Comparison of ENCODE assay signal across 26 mouse cellular contexts in the genomic region with DNA sequence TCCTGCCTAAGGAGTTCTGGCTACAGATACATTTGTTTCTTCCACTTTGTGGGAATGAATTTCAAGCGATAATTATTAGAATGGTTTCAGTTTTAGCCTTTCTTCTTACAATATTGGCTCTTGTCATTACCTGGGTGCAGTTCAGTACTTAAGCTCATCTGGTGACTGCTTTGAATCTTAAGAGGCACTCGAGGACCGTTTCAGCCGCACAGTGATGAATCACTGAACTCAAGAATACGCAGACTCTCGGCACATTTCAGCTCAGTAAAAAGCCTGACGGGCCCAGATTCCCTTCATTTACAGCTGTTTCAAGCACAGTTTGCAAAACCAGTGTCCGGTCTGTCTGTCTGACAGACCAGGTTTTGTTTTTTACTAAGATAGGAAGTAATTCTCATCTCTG. TPM values are rescaled to one million over a fixed set of nuclear protein-coding genes. Genes with fewer than 3 reads are reported as not detected.
DNase-seq lines count a peak whose midpoint lies in the region; ATAC-seq and TF ChIP-seq lines count a peak whose summit lies in the region.
"Had no signal": no experiment of that assay in that cellular context is flagged by ENCODE, and none has a peak within 500 bp of the region (broad histone marks: within the 10 kb centered on the region; RNA-seq: fewer than 3 reads in every experiment).

No protein-coding gene starts in this region.

- no peak overlapping the region for H3K27ac ChIP-seq in hindbrain, postnatal 0 days
- H3K27ac ChIP-seq in hindbrain, embryonic 10.5 days: no peak overlapping the region
- no peak overlapping the region for H3K27ac ChIP-seq in CH12.LX (ENCODE audit: insufficient read depth, low read depth)
- H3K27ac ChIP-seq in lung, embryonic 15.5 days: peak overlapping the region; percentile 63
- H3K27ac ChIP-seq: heart, embryonic 10.5 days; heart, embryonic 15.5 days; hindbrain, embryonic 13.5 days; limb, embryonic 13.5 days; midbrain, embryonic 15.5 days; neural tube, embryonic 15.5 days had no signal

- TF ChIP-seq POLR2A in CH12.LX (IDR thresholded peaks at IDR 0.05; ENCODE audit: low read depth, low read length): no peak

- TF ChIP-seq EP300 in CH12.LX (IDR thresholded peaks at IDR 0.05; ENCODE audit: low read length): no peak

- H3K9me3 ChIP-seq in hindbrain, postnatal 0 days (ENCODE audit: low read length): no peaks in the 10 kb centered on the region
- no peaks in the 10 kb centered on the region for H3K9me3 ChIP-seq in hindbrain, embryonic 10.5 days
- no peaks in the 10 kb centered on the region for H3K9me3 ChIP-seq in CH12.LX (replicated peaks; ENCODE audit: low read length)
- no peaks in the 10 kb centered on the region for H3K9me3 ChIP-seq in lung, embryonic 15.5 days
- H3K9me3 ChIP-seq: heart, embryonic 10.5 days; heart, embryonic 15.5 days; hindbrain, embryonic 13.5 days; limb, embryonic 13.5 days; midbrain, embryonic 15.5 days; neural tube, embryonic 15.5 days had no signal

- dilution Hi-C loops in CH12.LX (cut with MboI; ENCODE audit: extremely low pct_ligation_motif_present, extremely low pct_unique_long_range_greater_than_20kb, low sequenced_read_pairs): no loop called here

- TF ChIP-seq CTCF in hindbrain, postnatal 0 days (IDR thresholded peaks at IDR 0.05; ENCODE audit: low read depth): no peak
- TF ChIP-seq CTCF in CH12.LX (conservative IDR thresholded peaks at IDR 0.05 in 1 of 2, IDR thresholded peaks at IDR 0.05 in 1 of 2; ENCODE audit: low read depth in 2 of 2, low read length in 2 of 2): no peak

- in situ Hi-C loops in CH12.LX (cut with MboI; ENCODE audit: low pct_ligation_motif_present, low pct_unique_long_range_greater_than_20kb, low sequenced_read_pairs): no loop called here

- no peaks in the 10 kb centered on the region for H3K36me3 ChIP-seq in hindbrain, postnatal 0 days (ENCODE audit: insufficient read depth, low read length)
- H3K36me3 ChIP-seq in hindbrain, embryonic 10.5 days: no peaks in the 10 kb centered on the region
- H3K36me3 ChIP-seq in CH12.LX (replicated peaks in 1 of 2; ENCODE audit: control insufficient read depth in 1 of 2, insufficient read depth in 1 of 2, low read length in 1 of 2): no peaks in the 10 kb centered on the region
- no peaks in the 10 kb centered on the region for H3K36me3 ChIP-seq in lung, embryonic 15.5 days
- H3K36me3 ChIP-seq: heart, embryonic 10.5 days; heart, embryonic 15.5 days; hindbrain, embryonic 13.5 days; limb, embryonic 13.5 days; midbrain, embryonic 15.5 days; neural tube, embryonic 15.5 days had no signal

- no peak overlapping the region for H3K4me2 ChIP-seq in hindbrain, postnatal 0 days (ENCODE audit: low read depth, low read length)
- peak overlapping the region; percentile 5; the same call in 1 of the 2 replicates for H3K4me2 ChIP-seq in CH12.LX (ENCODE audit: insufficient read depth, low read depth, poor library complexity, severe bottlenecking)
- H3K4me2 ChIP-seq in lung, embryonic 15.5 days: peak overlapping the region; percentile 39
- H3K4me2 ChIP-seq: heart, embryonic 15.5 days; hindbrain, embryonic 13.5 days; limb, embryonic 13.5 days; liver, embryonic 11.5 days; midbrain, embryonic 15.5 days; neural tube, embryonic 15.5 days had no signal

- no peaks in the 10 kb centered on the region for H3K27me3 ChIP-seq in hindbrain, postnatal 0 days (ENCODE audit: insufficient read depth, low read length)
- peaks cover 4% of the 10 kb centered on the region; the same call in 1 of the 2 replicates for H3K27me3 ChIP-seq in hindbrain, embryonic 10.5 days (ENCODE audit: insufficient read depth, poor library complexity, severe bottlenecking)
- H3K27me3 ChIP-seq in CH12.LX (replicated peaks): peaks cover 93% of the 10 kb centered on the region
- H3K27me3 ChIP-seq in lung, embryonic 15.5 days: no peaks in the 10 kb centered on the region; the same call in 1 of the 2 replicates
- H3K27me3 ChIP-seq: heart, embryonic 15.5 days; hindbrain, embryonic 13.5 days; limb, embryonic 13.5 days; midbrain, embryonic 15.5 days; neural tube, embryonic 15.5 days had no signal

- H3K9ac ChIP-seq in hindbrain, postnatal 0 days (replicated peaks; ENCODE audit: low read length): no peak overlapping the region
- H3K9ac ChIP-seq in CH12.LX (ENCODE audit: insufficient read depth, low read depth): no peak overlapping the region
- no peak overlapping the region; the same call in 1 of the 2 replicates for H3K9ac ChIP-seq in lung, embryonic 15.5 days
- H3K9ac ChIP-seq: heart, embryonic 15.5 days; hindbrain, embryonic 13.5 days; limb, embryonic 13.5 days; midbrain, embryonic 15.5 days; neural tube, embryonic 15.5 days had no signal

- DNase-seq in hindbrain, postnatal 0 days (ENCODE audit: low spot score): peak; percentile 20
- DNase-seq in hindbrain, embryonic 10.5 days (ENCODE audit: low spot score): no peak
- no peak for DNase-seq in CH12.LX (ENCODE audit: extremely low read depth)
- DNase-seq in lung, postnatal 36 days: peak; percentile 71
- DNase-seq in embryo, embryonic 10.5 days (ENCODE audit: low spot score): no peak
- no peak for DNase-seq in right cerebral cortex, adult 18-20 months
- DNase-seq: adrenal gland, postnatal 14 days; cerebellum, adult 18-20 months; cerebellum, postnatal 10 days; gastrocnemius, postnatal 25 days; heart, adult 11 months; heart, postnatal 36 days; kidney, adult 11 months; kidney, postnatal 36 days; spleen, adult 18-20 months; thymus, adult 18-20 months; thymus, postnatal 36 days had no signal

- 67% methylated on average over 8 of the region's 8 CpGs for WGBS in hindbrain, postnatal 0 days
- WGBS in hindbrain, embryonic 10.5 days: 85% methylated on average over 8 of the region's 8 CpGs
- 31% methylated on average over 8 of the region's 8 CpGs for WGBS in lung, embryonic 15.5 days

- H3K79me2 ChIP-seq in CH12.LX (replicated peaks; ENCODE audit: control insufficient read depth, extremely low read depth, insufficient read depth, poor library complexity, severe bottlenecking): no peaks in the 10 kb centered on the region

- no peak for TF ChIP-seq RAD21 in CH12.LX (IDR thresholded peaks at IDR 0.05; ENCODE audit: low read depth, low read length)

- no peak overlapping the region for H3K4me3 ChIP-seq in hindbrain, postnatal 0 days (ENCODE audit: low read length)
- no peak overlapping the region for H3K4me3 ChIP-seq in hindbrain, embryonic 10.5 days
- H3K4me3 ChIP-seq in CH12.LX (replicated peaks in 1 of 3; ENCODE audit: low read depth in 2 of 3, low read length in 2 of 3, poor library complexity in 1 of 3): no peak overlapping the region
- no peak overlapping the region for H3K4me3 ChIP-seq in lung, embryonic 15.5 days
- H3K4me3 ChIP-seq: erythroblast, embryonic 14.5 days; heart, embryonic 10.5 days; heart, embryonic 15.5 days; hindbrain, embryonic 13.5 days; limb, embryonic 13.5 days; midbrain, embryonic 15.5 days; neural tube, embryonic 15.5 days had no signal

- no peak for ATAC-seq in hindbrain, postnatal 0 days
- ATAC-seq in lung, embryonic 15.5 days (ENCODE audit: borderline replicate concordance, extremely low read depth, low FRiP score, low TSS enrichment): no peak
- ATAC-seq: midbrain, embryonic 15.5 days had no signal

- no peaks in the 10 kb centered on the region for H3K4me1 ChIP-seq in hindbrain, postnatal 0 days (ENCODE audit: insufficient read depth, low read length)
- H3K4me1 ChIP-seq in hindbrain, embryonic 10.5 days (replicated peaks): peaks cover 10% of the 10 kb centered on the region
- H3K4me1 ChIP-seq in CH12.LX (ENCODE audit: control insufficient read depth in 1 of 2, insufficient read depth in 2 of 2): no peaks in the 10 kb centered on the region
- peaks cover 18% of the 10 kb centered on the region; the same call in 1 of the 2 replicates for H3K4me1 ChIP-seq in lung, embryonic 15.5 days
- H3K4me1 ChIP-seq: heart, embryonic 10.5 days; hindbrain, embryonic 13.5 days; midbrain, embryonic 15.5 days had no signal

TF ChIP-seq in CH12.LX, 34 proteins besides CTCF, POLR2A, EP300 and RAD21:
- TF ChIP-seq TBP (conservative IDR thresholded peaks at IDR 0.05; ENCODE audit: low read depth, low read length) (no peak), ZKSCAN1 (IDR thresholded peaks at IDR 0.05; ENCODE audit: borderline replicate concordance, low read depth, low read length) (no peak), ZC3H11A (IDR thresholded peaks at IDR 0.05; ENCODE audit: low read depth, low read length) (no peak), ETS1 (conservative IDR thresholded peaks at IDR 0.05; ENCODE audit: low read depth, low read length) (no peak), MEF2A (IDR thresholded peaks at IDR 0.05; ENCODE audit: borderline replicate concordance, low read depth, low read length) (no peak), IRF4 (IDR thresholded peaks at IDR 0.05; ENCODE audit: low read depth, low read length) (no peak), TCF12 (IDR thresholded peaks at IDR 0.05; ENCODE audit: low read depth, low read length) (no peak), ZMIZ1 (IDR thresholded peaks at IDR 0.05; ENCODE audit: low read depth, low read length) (no peak), ELF1 (IDR thresholded peaks at IDR 0.05; ENCODE audit: low read depth, low read length) (no peak), BHLHE40 (IDR thresholded peaks at IDR 0.05; ENCODE audit: low read depth, low read length) (no peak)

RNA-seq across cellular contexts. Expression of gene Fam174b, which starts 51.0 kb away (rescaled TPM):
- 26.1 and 38.4 TPM in 2 replicates for total RNA-seq in hindbrain, postnatal 0 days (2014; rRNA removed)
- polyA plus RNA-seq in hindbrain, postnatal 0 days (2015; fragmentation: Nextera tagmentation; extraction: Ambion mirVana): 26.8 and 29.3 TPM in 2 replicates
- polyA plus RNA-seq in hindbrain, embryonic 10.5 days (2016; fragmentation: Nextera tagmentation; extraction: Ambion mirVana): 26.1 and 27.4 TPM in 2 replicates
- total RNA-seq in CH12.LX (2012; rRNA removed) (not detected in 2 replicates), CH12.LX (2014; rRNA removed) (not detected in 2 replicates)
- not detected in 2 replicates for polyA plus RNA-seq in CH12.LX (2012; ENCODE audit: insufficient read length, low read depth)
- 83.7 and 84.4 TPM in 2 replicates for polyA plus RNA-seq in lung, embryonic 15.5 days (2015; fragmentation: Nextera tagmentation; extraction: Ambion mirVana)
- polyA plus RNA-seq: erythroblast, embryonic 14.5 days had no signal

Comparison
In these comparisons a context has a peak if more than half of its experiments do, and no peak if none do; other contexts are left out.
1. DNase-seq: peak in hindbrain, postnatal 0 days (single experiment) and lung, postnatal 36 days (single experiment); none in hindbrain, embryonic 10.5 days (single experiment), CH12.LX (single experiment), embryo, embryonic 10.5 days (single experiment) and right cerebral cortex, adult 18-20 months (single experiment).
2. RNA of gene Fam174b, which starts 51.0 kb away (polyA plus RNA-seq): 83.7 to 84.4 TPM in lung, embryonic 15.5 days, 26.8 to 29.3 TPM in hindbrain, postnatal 0 days and 26.1 to 27.4 TPM in hindbrain, embryonic 10.5 days; not detected in CH12.LX; every median in the first group is over 10 times any median in the second.